Mouse (Mus musculus): Measurements from ENCODE around the gene Fgfrl1. TPM values are rescaled to one million over a fixed set of nuclear protein-coding genes. Genes with fewer than 3 reads are reported as not detected.

The Fgfrl1 gene
- polyA plus RNA-seq, 1 experiment = 8.2 TPM

DNA sequence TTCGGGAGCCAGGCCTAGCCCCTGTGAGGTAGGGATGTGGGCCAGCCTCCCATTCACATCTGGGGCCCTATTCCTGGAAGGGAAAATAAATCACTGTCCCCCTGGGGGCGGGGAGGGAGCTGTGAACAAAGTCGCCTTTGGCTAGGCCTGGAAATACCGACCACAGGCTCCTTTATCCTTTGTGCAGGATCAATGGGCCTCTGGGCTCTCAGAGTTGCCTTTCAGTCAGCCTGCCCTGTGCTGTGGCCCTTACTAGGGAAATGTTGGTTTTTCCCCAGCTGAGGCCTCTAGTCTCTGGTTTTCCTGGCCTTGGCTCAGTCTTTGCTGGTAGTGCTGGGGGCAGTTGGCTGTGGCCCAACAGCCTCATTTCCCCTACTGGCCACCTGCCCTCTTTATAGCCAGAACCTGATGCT lies 5.2 kb downstream of the Fgfrl1 start:
- Histone ChIP-seq H3K4me3 (replicated peaks; ENCODE audit: control insufficient read depth, low read depth, low read length) (no peak overlapping the region), H3K4me1 (ENCODE audit: control insufficient read depth, insufficient read depth, low read length) (peaks cover 3% of the 10 kb centered on the region; the same call in 1 of the 2 replicates), H3K27ac (ENCODE audit: control insufficient read depth, insufficient read depth, low read depth, low read length, poor library complexity) (no peak overlapping the region)
- WGBS = 75% methylated on average over 4 of the region's 4 CpGs
- TF ChIP-seq POLR2A (IDR thresholded peaks at IDR 0.05; ENCODE audit: borderline replicate concordance, control insufficient read depth, low read depth, low read length) (no peak), CTCF (IDR thresholded peaks at IDR 0.05; ENCODE audit: control insufficient read depth, insufficient read depth, low read length) (no peak)

- H3K27ac ChIP-seq (ENCODE audit: control insufficient read depth, insufficient read depth, low read depth, low read length, poor library complexity) = no peak overlapping the region
- TF ChIP-seq POLR2A (IDR thresholded peaks at IDR 0.05; ENCODE audit: borderline replicate concordance, control insufficient read depth, low read depth, low read length) (no peak), CTCF (IDR thresholded peaks at IDR 0.05; ENCODE audit: control insufficient read depth, insufficient read depth, low read length) (no peak)
- no peaks in the 10 kb centered on the region for H3K4me1 ChIP-seq (ENCODE audit: control insufficient read depth, insufficient read depth, low read length)
- 85% methylated on average over 3 of the region's 3 CpGs for WGBS
- no peak overlapping the region for H3K4me3 ChIP-seq (replicated peaks; ENCODE audit: control insufficient read depth, low read depth, low read length)
Measured at GRCm38 (mm10) chr5:108700346-108700745, 8.2 kb downstream of the Fgfrl1 start.

- Histone ChIP-seq H3K4me1 (ENCODE audit: control insufficient read depth, insufficient read depth, low read length) (no peaks in the 10 kb centered on the region), H3K4me3 (replicated peaks; ENCODE audit: control insufficient read depth, low read depth, low read length) (no peak overlapping the region), H3K27ac (ENCODE audit: control insufficient read depth, insufficient read depth, low read depth, low read length, poor library complexity) (no peak overlapping the region)
- TF ChIP-seq POLR2A (IDR thresholded peaks at IDR 0.05; ENCODE audit: borderline replicate concordance, control insufficient read depth, low read depth, low read length) (no peak), CTCF (IDR thresholded peaks at IDR 0.05; ENCODE audit: control insufficient read depth, insufficient read depth, low read length) (no peak)
- 87% methylated on average over 10 of the region's 10 CpGs for WGBS
Measured at GRCm38 (mm10) chr5:108701341-108702021, 9.3 kb downstream of the Fgfrl1 start.

GRCm38 (mm10) chr5:108703754-108704626 lies 11.8 kb downstream of the Fgfrl1 start:
- Histone ChIP-seq H3K4me3 (replicated peaks; ENCODE audit: control insufficient read depth, low read depth, low read length) (no peak overlapping the region), H3K27ac (ENCODE audit: control insufficient read depth, insufficient read depth, low read depth, low read length, poor library complexity) (no peak overlapping the region), H3K4me1 (ENCODE audit: control insufficient read depth, insufficient read depth, low read length) (peaks cover 2% of the 10 kb centered on the region)
- TF ChIP-seq CTCF (IDR thresholded peaks at IDR 0.05; ENCODE audit: control insufficient read depth, insufficient read depth, low read length) (no peak), POLR2A (IDR thresholded peaks at IDR 0.05; ENCODE audit: borderline replicate concordance, control insufficient read depth, low read depth, low read length) (no peak)
- 85% methylated on average over 12 of the region's 12 CpGs for WGBS

- H3K27ac ChIP-seq (ENCODE audit: control insufficient read depth, insufficient read depth, low read depth, low read length, poor library complexity) = peak overlapping the region; percentile 20; the same call in 1 of the 2 replicates
- peaks cover 2% of the 10 kb centered on the region for H3K4me1 ChIP-seq (ENCODE audit: control insufficient read depth, insufficient read depth, low read length)
- no peak overlapping the region for H3K4me3 ChIP-seq (replicated peaks; ENCODE audit: control insufficient read depth, low read depth, low read length)
- TF ChIP-seq CTCF (IDR thresholded peaks at IDR 0.05; ENCODE audit: control insufficient read depth, insufficient read depth, low read length) = no peak
- TF ChIP-seq POLR2A (IDR thresholded peaks at IDR 0.05; ENCODE audit: borderline replicate concordance, control insufficient read depth, low read depth, low read length) = no peak
- 40% methylated on average over 2 of the region's 2 CpGs for WGBS
Measured at GRCm38 (mm10) chr5:108707758-108708157, 15.6 kb downstream of the Fgfrl1 start.

- Histone ChIP-seq H3K4me1 (ENCODE audit: control insufficient read depth, insufficient read depth, low read length) (peaks cover 2% of the 10 kb centered on the region), H3K4me3 (replicated peaks; ENCODE audit: control insufficient read depth, low read depth, low read length) (no peak overlapping the region), H3K27ac (ENCODE audit: control insufficient read depth, insufficient read depth, low read depth, low read length, poor library complexity) (peak overlapping the region; percentile 20; the same call in 1 of the 2 replicates)
- 97% methylated on average over 1 of the region's 1 CpGs for WGBS
- TF ChIP-seq CTCF (IDR thresholded peaks at IDR 0.05; ENCODE audit: control insufficient read depth, insufficient read depth, low read length) = no peak
Measured at GRCm38 (mm10) chr5:108708419-108708818, 16.2 kb downstream of the Fgfrl1 start.

GRCm38 (mm10) chr5:108708981-108709731 lies 17.0 kb downstream of the Fgfrl1 start:
- H3K4me3 ChIP-seq (replicated peaks; ENCODE audit: control insufficient read depth, low read depth, low read length) = no peak overlapping the region
- WGBS = 65% methylated on average over 6 of the region's 6 CpGs

GRCm38 (mm10) chr5:108711968-108712367 lies 19.8 kb downstream of the Fgfrl1 start:
- 74% methylated on average over 6 of the region's 6 CpGs for WGBS
- H3K27ac ChIP-seq (ENCODE audit: control insufficient read depth, insufficient read depth, low read depth, low read length, poor library complexity) = no peak overlapping the region
- TF ChIP-seq CTCF (IDR thresholded peaks at IDR 0.05; ENCODE audit: control insufficient read depth, insufficient read depth, low read length) (no peak), POLR2A (IDR thresholded peaks at IDR 0.05; ENCODE audit: borderline replicate concordance, control insufficient read depth, low read depth, low read length) (no peak)
- H3K4me1 ChIP-seq (ENCODE audit: control insufficient read depth, insufficient read depth, low read length) = peaks cover 2% of the 10 kb centered on the region
- no peak overlapping the region for H3K4me3 ChIP-seq (replicated peaks; ENCODE audit: control insufficient read depth, low read depth, low read length)

More at GRCm38 (mm10) chr5:108708981-108709731, 17.0 kb downstream of the Fgfrl1 start:
- Histone ChIP-seq H3K4me1 (ENCODE audit: control insufficient read depth, insufficient read depth, low read length) (peaks cover 2% of the 10 kb centered on the region), H3K27ac (ENCODE audit: control insufficient read depth, insufficient read depth, low read depth, low read length, poor library complexity) (no peak overlapping the region)
- no peak for TF ChIP-seq CTCF (IDR thresholded peaks at IDR 0.05; ENCODE audit: control insufficient read depth, insufficient read depth, low read length)
- TF ChIP-seq POLR2A (IDR thresholded peaks at IDR 0.05; ENCODE audit: borderline replicate concordance, control insufficient read depth, low read depth, low read length) = no peak

Measured in bone marrow, adult 2 months (tissue).